20 mouse cellular contexts compared by ENCODE assay signal in genomic region chr12:117736130-117736529, GRCm38 (mm10).
A peak's percentile ranks its signal among the peaks of the same experiment; 100 is the strongest.
DNase-seq lines count a peak whose midpoint lies in the region; ATAC-seq lines count a peak whose summit lies in the region.
"Had no signal": no experiment of that assay in that cellular context is flagged by ENCODE, and none has a peak within 500 bp of the region (broad histone marks: within the 10 kb centered on the region; RNA-seq: fewer than 3 reads in every experiment).

No protein-coding gene starts in this region.

- no peak overlapping the region for H3K4me3 ChIP-seq in forebrain, embryonic 12.5 days (replicated peaks)
- H3K4me3 ChIP-seq in forebrain, embryonic 11.5 days (ENCODE audit: low read depth, low read length), result no peak overlapping the region
- H3K4me3 ChIP-seq in intestine, embryonic 14.5 days (ENCODE audit: low read depth, low read length), result no peak overlapping the region
- H3K4me3 ChIP-seq in intestine, embryonic 16.5 days (ENCODE audit: low read length), result no peak overlapping the region
- no peak overlapping the region for H3K4me3 ChIP-seq in neural tube, embryonic 13.5 days
- H3K4me3 ChIP-seq: embryonic facial prominence, embryonic 15.5 days; heart, embryonic 15.5 days; left cerebral cortex, adult 2 months; limb, embryonic 15.5 days; stomach, embryonic 15.5 days had no signal

- no peak overlapping the region for H3K4me2 ChIP-seq in forebrain, embryonic 12.5 days
- H3K4me2 ChIP-seq in forebrain, embryonic 11.5 days (ENCODE audit: low read depth, low read length, severe bottlenecking), result no peak overlapping the region
- no peak overlapping the region for H3K4me2 ChIP-seq in intestine, embryonic 14.5 days (ENCODE audit: low read length)
- H3K4me2 ChIP-seq in intestine, embryonic 16.5 days (ENCODE audit: low read depth, low read length), result no peak overlapping the region
- H3K4me2 ChIP-seq in neural tube, embryonic 13.5 days, result no peak overlapping the region
- H3K4me2 ChIP-seq: embryonic facial prominence, embryonic 15.5 days; heart, embryonic 15.5 days; limb, embryonic 15.5 days; lung, embryonic 14.5 days; stomach, embryonic 15.5 days had no signal

- 94% methylated on average over 3 of the region's 3 CpGs for WGBS in forebrain, embryonic 12.5 days
- WGBS in forebrain, embryonic 11.5 days, result 95% methylated on average over 3 of the region's 3 CpGs
- 80% methylated on average over 3 of the region's 3 CpGs for WGBS in intestine, embryonic 14.5 days
- WGBS in intestine, embryonic 16.5 days, result 78% methylated on average over 3 of the region's 3 CpGs
- 94% methylated on average over 3 of the region's 3 CpGs for WGBS in neural tube, embryonic 13.5 days

- no peak for ATAC-seq in forebrain, embryonic 12.5 days (ENCODE audit: low FRiP score)
- no peak for ATAC-seq in forebrain, embryonic 11.5 days (replicated peaks; ENCODE audit: low FRiP score)
- no peak for ATAC-seq in intestine, embryonic 14.5 days (replicated peaks; ENCODE audit: low FRiP score, low TSS enrichment, low read depth)
- no peak for ATAC-seq in intestine, embryonic 16.5 days
- peak; percentile 92 to 95 for ATAC-seq in hematopoietic stem cell, adult 5-6 weeks (replicated peaks in 1 of 2; ENCODE audit: insufficient read depth in 1 of 2, low FRiP score in 2 of 2, low TSS enrichment in 1 of 2, low read depth in 1 of 2, poor library complexity in 2 of 2, severe bottlenecking in 2 of 2)
- no peak for ATAC-seq in neural tube, embryonic 13.5 days (ENCODE audit: low read depth)

- DNase-seq in forebrain, embryonic 11.5 days (ENCODE audit: low spot score), result no peak
- DNase-seq in intestine, embryonic 14.5 days (ENCODE audit: low spot score), result peak; percentile 44
- no peak for DNase-seq in thymus, postnatal 36 days
- no peak for DNase-seq in ovary, postnatal 14 days (ENCODE audit: low spot score)
- DNase-seq: adrenal gland, postnatal 10 days; cerebellum, postnatal 36 days; kidney, adult 2 months; kidney, postnatal 4 days; lung, embryonic 14.5 days; right cerebral cortex, postnatal 14 days; thymus, postnatal 4 days had no signal

- peaks cover 25% of the 10 kb centered on the region for H3K4me1 ChIP-seq in forebrain, embryonic 12.5 days
- no peaks in the 10 kb centered on the region; the same call in 1 of the 2 replicates for H3K4me1 ChIP-seq in forebrain, embryonic 11.5 days (replicated peaks; ENCODE audit: control insufficient read depth, insufficient read depth, low read length)
- H3K4me1 ChIP-seq in intestine, embryonic 14.5 days (replicated peaks; ENCODE audit: control insufficient read depth, insufficient read depth, low read length), result 0 out of 2 replicates have a peak, but pooled peaks cover 3% of the 10 kb centered on the region
- H3K4me1 ChIP-seq in intestine, embryonic 16.5 days (ENCODE audit: control insufficient read depth, insufficient read depth, low read length), result no peaks in the 10 kb centered on the region
- peaks cover 50% of the 10 kb centered on the region for H3K4me1 ChIP-seq in neural tube, embryonic 13.5 days (replicated peaks)
- H3K4me1 ChIP-seq: embryonic facial prominence, embryonic 15.5 days; limb, embryonic 15.5 days had no signal

- H3K9ac ChIP-seq in forebrain, embryonic 12.5 days, result no peak overlapping the region
- H3K9ac ChIP-seq in forebrain, embryonic 11.5 days (ENCODE audit: low read length), result no peak overlapping the region
- no peak overlapping the region for H3K9ac ChIP-seq in intestine, embryonic 14.5 days (ENCODE audit: low read length)
- H3K9ac ChIP-seq in intestine, embryonic 16.5 days (ENCODE audit: low read depth, low read length), result no peak overlapping the region
- no peak overlapping the region for H3K9ac ChIP-seq in neural tube, embryonic 13.5 days
- H3K9ac ChIP-seq: embryonic facial prominence, embryonic 15.5 days; heart, embryonic 15.5 days; limb, embryonic 15.5 days; lung, embryonic 14.5 days; stomach, embryonic 15.5 days had no signal

- peak overlapping the region; percentile 36; the same call in 1 of the 2 replicates for H3K27ac ChIP-seq in forebrain, embryonic 12.5 days
- H3K27ac ChIP-seq in forebrain, embryonic 11.5 days (ENCODE audit: low read depth, low read length), result no peak overlapping the region
- no peak overlapping the region for H3K27ac ChIP-seq in intestine, embryonic 14.5 days (ENCODE audit: low read depth)
- H3K27ac ChIP-seq in intestine, embryonic 16.5 days (ENCODE audit: low read length), result no peak overlapping the region
- H3K27ac ChIP-seq in neural tube, embryonic 13.5 days (replicated peaks), result peak overlapping the region; percentile 78
- H3K27ac ChIP-seq: embryonic facial prominence, embryonic 15.5 days; left cerebral cortex, adult 2 months; limb, embryonic 15.5 days; stomach, embryonic 15.5 days had no signal

- H3K27me3 ChIP-seq in forebrain, embryonic 12.5 days, result no peaks in the 10 kb centered on the region
- H3K27me3 ChIP-seq in forebrain, embryonic 11.5 days (ENCODE audit: control insufficient read depth, insufficient read depth, low read length), result no peaks in the 10 kb centered on the region; the same call in 1 of the 2 replicates
- no peaks in the 10 kb centered on the region for H3K27me3 ChIP-seq in intestine, embryonic 14.5 days (replicated peaks; ENCODE audit: control insufficient read depth, insufficient read depth, low read length)
- no peaks in the 10 kb centered on the region for H3K27me3 ChIP-seq in intestine, embryonic 16.5 days (replicated peaks; ENCODE audit: control insufficient read depth, insufficient read depth, low read length)
- H3K27me3 ChIP-seq in neural tube, embryonic 13.5 days, result no peaks in the 10 kb centered on the region
- H3K27me3 ChIP-seq: embryonic facial prominence, embryonic 15.5 days; heart, embryonic 15.5 days; limb, embryonic 15.5 days; stomach, embryonic 15.5 days had no signal

- no peaks in the 10 kb centered on the region for H3K36me3 ChIP-seq in forebrain, embryonic 12.5 days (replicated peaks)
- H3K36me3 ChIP-seq in forebrain, embryonic 11.5 days (ENCODE audit: control insufficient read depth, insufficient read depth, low read length), result no peaks in the 10 kb centered on the region
- no peaks in the 10 kb centered on the region for H3K36me3 ChIP-seq in intestine, embryonic 14.5 days (ENCODE audit: control insufficient read depth, insufficient read depth, low read length)
- no peaks in the 10 kb centered on the region for H3K36me3 ChIP-seq in intestine, embryonic 16.5 days (ENCODE audit: control insufficient read depth, insufficient read depth, low read length)
- peaks cover 28% of the 10 kb centered on the region for H3K36me3 ChIP-seq in neural tube, embryonic 13.5 days
- H3K36me3 ChIP-seq: embryonic facial prominence, embryonic 15.5 days; heart, embryonic 15.5 days; limb, embryonic 15.5 days; stomach, embryonic 15.5 days had no signal

- H3K9me3 ChIP-seq in forebrain, embryonic 12.5 days, result no peaks in the 10 kb centered on the region
- no peaks in the 10 kb centered on the region for H3K9me3 ChIP-seq in forebrain, embryonic 11.5 days (ENCODE audit: control insufficient read depth, low read length)
- no peaks in the 10 kb centered on the region for H3K9me3 ChIP-seq in intestine, embryonic 14.5 days (ENCODE audit: control insufficient read depth, low read length)
- H3K9me3 ChIP-seq in intestine, embryonic 16.5 days (ENCODE audit: control insufficient read depth, low read length), result no peaks in the 10 kb centered on the region
- H3K9me3 ChIP-seq in neural tube, embryonic 13.5 days, result no peaks in the 10 kb centered on the region
- H3K9me3 ChIP-seq: embryonic facial prominence, embryonic 15.5 days; heart, embryonic 15.5 days; limb, embryonic 15.5 days; stomach, embryonic 15.5 days had no signal

Comparison
In these comparisons a context has a peak if more than half of its experiments do, and no peak if none do; other contexts are left out.
1. H3K27ac ChIP-seq: peak in forebrain, embryonic 12.5 days (single experiment) and neural tube, embryonic 13.5 days (single experiment); none in forebrain, embryonic 11.5 days (single experiment), intestine, embryonic 14.5 days (single experiment) and intestine, embryonic 16.5 days (single experiment).
2. ATAC-seq: peak in hematopoietic stem cell, adult 5-6 weeks (2 of 2); none in forebrain, embryonic 12.5 days (single experiment), forebrain, embryonic 11.5 days (single experiment), intestine, embryonic 14.5 days (single experiment), intestine, embryonic 16.5 days (single experiment) and neural tube, embryonic 13.5 days (single experiment).